Mouse (Mus musculus): ENCODE data around the gene Lima1.

DNA sequence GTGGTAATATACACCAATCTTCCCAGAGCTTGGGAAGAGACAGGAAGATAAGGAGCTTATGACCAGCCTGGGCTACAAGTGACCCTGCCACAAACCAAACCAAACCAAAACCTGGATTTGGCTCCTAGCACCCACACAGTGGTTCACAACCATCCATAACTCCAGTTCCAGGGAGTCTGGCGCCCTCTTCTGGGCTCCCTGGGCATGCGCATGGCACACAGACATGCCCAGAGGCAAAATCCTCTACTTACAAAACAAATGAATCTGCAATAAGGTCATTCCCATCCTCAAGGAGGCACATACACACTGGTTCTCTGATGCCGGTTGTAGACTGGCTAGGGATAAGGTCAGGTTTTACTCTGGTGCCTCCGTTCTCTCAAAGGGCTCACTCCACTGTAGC, 59.3 kb downstream of the Lima1 start:
- TF ChIP-seq CTCF (IDR thresholded peaks at IDR 0.05; ENCODE audit: low read depth, low read length) (peak; percentile 69), EP300 (IDR thresholded peaks at IDR 0.05; ENCODE audit: insufficient read depth, low read depth, low read length) (no peak), POLR2A (IDR thresholded peaks at IDR 0.05; ENCODE audit: insufficient read depth, low read length) (no peak)
